Mouse (Mus musculus) left cerebral cortex, adult 8-10 months (tissue): ENCODE measurements around the gene Foxa1. TPM values are rescaled to one million over a fixed set of nuclear protein-coding genes. Genes with fewer than 3 reads are reported as not detected.

ENCODE experiments used
- DNase-seq, 2 experiments: peaks; one replicate each; pipeline ENCODE4 v3.0.0; 2022; ENCODE audit warnings: low spot score in 2 of 2
- total RNA-seq, 4 experiments: library from RNA; stranded (reverse); gene quantifications; 2 replicates each; pipeline ENCODE4 v1.2.4; 2022

Foxa1 gene
- total RNA-seq, 4 experiments from 2014 or later: 0.16 TPM; not detected in 3

DNA sequence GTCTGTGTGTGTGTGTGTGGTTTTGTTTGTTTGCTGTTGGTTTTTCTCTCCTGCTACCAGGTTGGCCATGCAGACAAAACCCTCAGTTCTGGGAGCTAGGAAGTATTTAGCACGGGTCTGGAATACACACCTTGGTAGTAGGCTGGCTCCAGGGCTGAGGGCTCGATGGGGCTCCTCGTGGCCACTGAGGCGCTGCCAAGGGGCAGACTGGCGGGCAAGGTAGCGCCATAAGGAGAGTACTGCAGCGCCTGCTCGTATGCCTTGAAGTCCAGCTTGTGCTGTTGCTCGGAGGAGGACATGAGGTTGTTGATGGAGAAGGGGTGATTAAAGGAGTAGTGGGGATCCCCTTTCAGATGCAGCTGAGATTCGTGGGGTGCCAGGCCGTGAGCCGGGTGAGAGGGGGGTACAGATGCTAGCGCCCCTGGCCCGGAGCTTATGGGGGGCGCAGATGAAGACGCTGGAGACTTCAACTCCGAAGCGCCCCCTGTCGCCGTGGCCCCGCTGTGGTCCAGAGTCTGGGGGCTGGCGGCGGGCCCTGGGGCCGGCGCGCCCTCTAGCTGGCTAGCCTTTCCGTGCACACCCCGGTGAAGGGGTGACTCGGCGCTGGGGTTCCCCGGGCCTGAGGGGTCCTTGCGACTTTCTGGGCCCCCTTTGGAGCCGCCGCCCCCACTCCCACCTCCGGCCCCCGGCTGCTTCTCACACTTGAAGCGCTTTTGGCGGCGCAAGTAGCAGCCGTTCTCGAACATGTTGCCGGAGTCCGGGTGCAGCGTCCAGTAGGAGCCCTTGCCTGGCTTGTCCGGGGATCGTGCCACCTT is 4.6 kb downstream of the Foxa1 start:
- no peak for DNase-seq

GRCm38 (mm10) chr12:57541118-57541517 is 5.6 kb downstream of the Foxa1 start:
- DNase-seq: no peak

DNA sequence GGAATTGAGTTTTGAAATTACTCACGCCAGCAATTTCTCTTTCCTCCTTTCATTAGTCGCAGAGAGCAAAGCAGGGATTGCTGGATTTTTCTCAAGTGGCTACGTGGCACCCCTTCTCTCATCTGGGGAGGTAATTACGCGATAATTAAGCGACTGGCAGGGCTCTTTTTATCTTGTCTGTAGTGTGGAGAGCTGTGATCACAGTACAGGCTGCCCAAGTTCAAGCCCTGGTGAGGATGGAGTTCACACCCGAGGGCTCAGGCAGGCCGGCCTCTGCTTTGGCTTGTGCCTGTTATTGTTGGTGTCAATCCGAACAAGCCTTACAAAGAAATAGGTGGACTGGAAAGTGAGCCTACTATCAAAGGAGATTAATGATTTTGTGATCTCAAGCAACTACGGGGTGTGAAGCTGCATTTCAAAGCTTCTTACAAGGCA is 7.1 kb downstream of the Foxa1 start:
- no peak for DNase-seq

GRCm38 (mm10) chr12:57538588-57539550 is 7.8 kb downstream of the Foxa1 start:
- no peak for DNase-seq

- DNase-seq: no peak
Measured at GRCm38 (mm10) chr12:57537791-57538587, 8.7 kb downstream of the Foxa1 start.

- DNase-seq: no peak
Measured at GRCm38 (mm10) chr12:57536909-57537670, 9.6 kb downstream of the Foxa1 start.

DNA sequence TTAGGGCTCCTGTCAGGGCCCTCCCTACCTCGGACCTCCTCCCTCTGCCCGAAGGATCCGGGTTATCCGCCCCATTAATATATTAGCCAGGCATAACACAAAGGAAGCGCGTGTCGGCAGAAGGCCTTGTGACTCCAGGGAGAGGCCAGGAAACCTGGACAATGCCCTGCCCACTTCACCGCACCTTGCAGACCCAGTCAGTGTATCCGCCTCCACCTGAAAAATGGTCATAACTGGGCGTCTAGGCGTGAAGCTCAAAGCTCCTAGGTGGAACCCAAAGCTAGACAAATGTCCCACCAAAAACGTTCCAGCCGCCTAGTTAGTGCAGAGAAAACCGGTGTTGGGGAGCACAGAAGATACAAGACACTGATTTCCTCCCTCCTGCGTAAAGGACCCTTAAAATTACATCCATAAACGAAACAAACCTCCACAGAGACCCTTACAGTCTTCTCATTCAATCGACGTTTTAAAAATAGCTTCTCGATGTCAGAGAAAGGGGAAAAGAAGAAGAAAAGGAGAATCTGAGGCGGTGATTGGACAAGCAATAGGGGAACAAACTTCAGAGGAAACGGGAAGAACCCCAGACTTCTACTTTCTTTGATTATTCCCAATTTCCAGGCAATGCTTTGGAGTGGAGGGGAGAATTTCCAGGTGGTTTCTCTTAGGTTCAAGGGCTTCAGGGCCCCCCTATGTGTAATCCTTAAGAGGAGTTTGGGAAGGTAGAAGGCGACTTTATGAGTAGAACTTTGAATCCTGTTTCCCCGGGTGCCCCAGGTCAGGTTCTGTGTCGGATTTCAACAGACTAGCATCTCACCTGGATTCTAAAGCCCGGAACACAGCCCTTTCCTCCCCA is 10.4 kb downstream of the Foxa1 start:
- no peak for DNase-seq

GRCm38 (mm10) chr12:57534879-57535611 is 11.7 kb downstream of the Foxa1 start:
- DNase-seq: no peak

- no peak for DNase-seq
Measured at GRCm38 (mm10) chr12:57534517-57534878, 12.2 kb downstream of the Foxa1 start.

DNA sequence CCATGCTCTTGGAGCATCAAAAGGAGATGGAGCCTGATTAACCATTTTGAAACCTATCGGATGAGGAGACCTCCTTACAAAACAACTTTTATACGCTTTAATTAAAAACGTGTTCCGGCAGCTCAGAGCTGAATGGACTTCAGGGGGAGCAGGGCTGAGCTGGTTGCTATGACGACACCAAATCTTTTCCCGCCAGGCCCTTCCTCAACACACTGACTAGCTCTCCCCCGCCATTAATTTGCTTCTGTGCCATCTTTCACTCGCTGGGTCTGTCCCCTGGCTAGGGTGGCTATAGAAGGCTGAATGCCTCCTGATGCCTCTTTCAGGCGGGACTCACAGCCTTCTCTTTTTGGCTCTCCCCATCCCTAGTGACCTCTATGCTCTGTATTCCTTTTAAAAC is 16.2 kb downstream of the Foxa1 start:
- no peak for DNase-seq

DNA sequence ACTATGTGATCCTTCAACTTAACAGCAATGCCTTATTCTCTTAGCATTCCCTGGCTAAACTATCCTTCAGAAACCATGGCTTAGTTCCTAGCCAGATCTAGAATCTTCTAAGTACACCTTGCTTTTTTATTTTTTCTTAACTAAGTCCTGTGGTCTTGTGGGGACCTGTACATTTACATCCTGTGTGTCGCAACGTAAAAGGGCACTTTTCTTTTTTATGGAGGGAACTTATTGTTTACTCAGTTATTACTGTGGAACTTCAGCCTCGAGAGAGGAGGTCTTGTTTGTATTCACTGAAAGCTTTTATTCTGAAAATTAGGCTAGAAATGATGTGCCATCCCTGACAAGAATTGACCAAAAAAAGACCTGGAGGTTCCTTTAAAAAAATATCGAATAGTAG is 18.4 kb downstream of the Foxa1 start:
- no peak for DNase-seq

DNA sequence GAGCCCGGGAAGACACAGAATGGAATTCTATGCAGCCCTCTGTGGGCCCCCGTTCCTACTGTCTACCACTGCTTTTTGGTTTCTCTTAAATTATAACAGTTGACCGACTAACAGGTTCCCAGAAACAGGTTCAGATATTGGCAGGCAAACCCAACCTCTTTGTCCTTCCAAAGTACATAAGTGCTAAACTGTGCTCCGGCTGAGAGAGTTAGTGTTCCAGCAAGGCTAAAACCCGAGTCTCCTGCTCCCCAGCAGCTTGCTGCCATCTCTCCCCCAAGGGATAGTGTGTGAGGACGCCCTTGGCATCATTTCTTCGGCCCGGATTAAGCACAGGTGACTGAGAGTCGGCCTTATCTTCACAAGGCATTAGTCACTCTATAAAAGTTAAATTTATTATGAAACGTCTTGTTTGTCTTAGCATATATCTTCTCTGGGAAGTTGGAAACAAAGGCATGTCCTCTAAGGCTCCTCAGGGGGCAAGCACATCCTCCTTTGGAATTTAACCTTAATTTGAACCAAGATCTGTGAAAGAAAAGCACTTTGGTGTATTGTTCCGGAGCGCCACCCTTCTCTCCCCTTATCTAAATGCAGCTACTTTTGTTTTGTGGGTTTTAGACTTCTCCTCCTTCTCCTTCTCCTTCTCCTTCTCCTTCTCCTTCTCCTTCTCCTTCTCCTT is 30.9 kb downstream of the Foxa1 start:
- no peak for DNase-seq

DNA sequence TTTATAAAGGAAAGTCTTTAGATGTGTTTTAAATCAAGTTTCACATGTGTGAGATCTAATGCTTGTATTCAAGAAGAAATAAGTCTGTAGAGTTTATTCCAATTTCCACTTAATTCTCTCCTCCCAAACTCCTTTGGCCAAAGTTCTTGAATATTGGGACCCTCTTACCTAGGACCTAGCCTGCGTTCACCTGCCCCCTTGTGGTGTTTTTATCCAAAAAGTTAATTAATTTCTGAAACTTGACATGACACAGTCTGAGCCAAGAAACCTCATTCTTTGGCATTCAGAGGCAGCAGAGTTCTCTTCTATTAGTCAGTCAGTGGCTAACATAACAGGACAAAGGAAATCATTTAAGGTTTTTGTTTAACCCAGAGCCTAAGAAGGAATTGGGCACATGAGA is 32.2 kb downstream of the Foxa1 start:
- DNase-seq: no peak

- DNase-seq: no peak
Measured at GRCm38 (mm10) chr12:57511560-57511959, 35.2 kb downstream of the Foxa1 start.

- no peak for DNase-seq
Measured at GRCm38 (mm10) chr12:57511127-57511526, 35.6 kb downstream of the Foxa1 start.

- no peak for DNase-seq
Measured at GRCm38 (mm10) chr12:57509726-57510125, 37.0 kb downstream of the Foxa1 start.

GRCm38 (mm10) chr12:57508938-57509337 is 37.8 kb downstream of the Foxa1 start:
- DNase-seq: no peak

DNA sequence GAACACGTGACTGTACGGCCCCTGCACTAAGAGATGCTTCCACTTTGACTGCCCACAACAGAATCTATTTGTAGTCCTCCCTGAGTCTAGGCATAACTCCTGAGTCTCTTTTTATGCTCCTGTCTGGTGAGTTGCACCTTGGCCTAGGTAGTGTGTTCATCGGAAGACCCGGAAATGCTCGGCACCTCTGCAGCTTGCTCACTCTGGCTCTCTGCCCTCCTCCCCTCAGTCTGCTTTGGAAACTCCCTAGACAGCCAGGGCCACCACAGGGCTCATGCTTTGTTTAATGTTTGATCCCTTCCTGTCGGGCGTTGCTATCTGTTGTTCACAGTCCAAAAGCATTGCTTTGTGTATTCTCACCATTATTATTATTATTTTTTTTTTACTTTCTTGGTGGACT is 41.4 kb downstream of the Foxa1 start:
- DNase-seq: no peak

DNA sequence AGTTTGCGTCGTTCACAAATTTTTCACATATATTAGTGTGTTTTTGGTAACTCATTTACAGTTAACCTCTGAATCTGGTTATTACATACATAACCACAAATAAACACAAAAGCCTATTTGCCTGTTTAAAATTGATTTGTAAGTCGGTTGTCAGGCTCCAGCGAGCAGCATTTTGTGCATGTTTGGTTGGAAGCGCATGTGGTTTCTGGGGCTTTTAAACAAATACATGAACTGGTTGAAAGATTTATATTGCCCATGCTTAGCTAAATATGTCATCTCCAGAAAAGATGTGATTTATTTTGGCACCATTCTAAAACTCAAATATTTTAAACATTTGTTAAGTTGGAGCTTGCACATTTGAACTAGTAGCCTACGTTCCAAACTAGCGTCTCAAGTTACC is 46.5 kb downstream of the Foxa1 start:
- no peak for DNase-seq
